Mouse (Mus musculus): ENCODE data around the gene Tdrkh. TPM values are rescaled to one million over a fixed set of nuclear protein-coding genes. Genes with fewer than 3 reads are reported as not detected.
A peak's percentile ranks its signal among the peaks of the same experiment; 100 is the strongest.

Gene Tdrkh
- polyA plus RNA-seq, 1 experiment = 0.15 TPM

- Histone ChIP-seq H3K4me1 (ENCODE audit: control insufficient read depth, insufficient read depth, insufficient read length) (peaks cover 4% of the 10 kb centered on the region), H3K27me3 (ENCODE audit: control insufficient read depth, insufficient read depth, low read length) (no peaks in the 10 kb centered on the region), H3K4me3 (ENCODE audit: extremely low read depth, insufficient read depth, insufficient read length) (peak within 1 kb of the TSS; percentile 97), H3K27ac (ENCODE audit: insufficient read depth, low read length) (peak within 1 kb of the TSS; percentile 78), H3K36me3 (ENCODE audit: control insufficient read depth, insufficient read depth, low read length) (peaks cover 26% of the 10 kb centered on the region)
- TF ChIP-seq CTCF (IDR thresholded peaks at IDR 0.05; ENCODE audit: extremely low read depth, insufficient read depth, insufficient read length, insufficient replicate concordance) = no peak
- TF ChIP-seq POLR2A (IDR thresholded peaks at IDR 0.05; ENCODE audit: low read depth, low read length) = no peak
- no peak for DNase-seq (ENCODE audit: low read depth in 1 of 2, low spot score in 2 of 2)
- WGBS = under 1% methylated on average over 24 of the region's 24 CpGs
Measured at GRCm38 (mm10) chr3:94443597-94443964, 30.5 kb downstream of the Tdrkh start, which contains the start of gene Oaz3. Gene Oaz3 (minus strand): TSS chr3:94443915.

GRCm38 (mm10) chr3:94449377-94449776 lies 36.3 kb downstream of the Tdrkh start:
- WGBS = 88% methylated on average over 2 of the region's 2 CpGs
- no peaks in the 10 kb centered on the region; the same call in 1 of the 2 replicates for H3K4me1 ChIP-seq (ENCODE audit: control insufficient read depth, insufficient read depth, insufficient read length)
- no peaks in the 10 kb centered on the region for H3K27me3 ChIP-seq (ENCODE audit: control insufficient read depth, insufficient read depth, low read length)
- H3K36me3 ChIP-seq (ENCODE audit: control insufficient read depth, insufficient read depth, low read length) = peaks cover 28% of the 10 kb centered on the region
- H3K4me3 ChIP-seq (ENCODE audit: extremely low read depth, insufficient read depth, insufficient read length) = no peak overlapping the region
- DNase-seq (ENCODE audit: low read depth in 1 of 2, low spot score in 2 of 2) = no peak
- no peak overlapping the region for H3K27ac ChIP-seq (ENCODE audit: insufficient read depth, low read length)
- TF ChIP-seq CTCF (IDR thresholded peaks at IDR 0.05; ENCODE audit: extremely low read depth, insufficient read depth, insufficient read length, insufficient replicate concordance) (no peak), POLR2A (IDR thresholded peaks at IDR 0.05; ENCODE audit: low read depth, low read length) (no peak)

GRCm38 (mm10) chr3:94456529-94457000 lies 43.5 kb downstream of the Tdrkh start:
- no peaks in the 10 kb centered on the region for H3K36me3 ChIP-seq (ENCODE audit: control insufficient read depth, insufficient read depth, low read length)
- peak; percentile 58 for DNase-seq (ENCODE audit: low read depth in 1 of 2, low spot score in 2 of 2)
- no peak overlapping the region for H3K4me3 ChIP-seq (ENCODE audit: extremely low read depth, insufficient read depth, insufficient read length)
- no peaks in the 10 kb centered on the region for H3K4me1 ChIP-seq (ENCODE audit: control insufficient read depth, insufficient read depth, insufficient read length)
- H3K27me3 ChIP-seq (ENCODE audit: control insufficient read depth, insufficient read depth, low read length) = no peaks in the 10 kb centered on the region
- TF ChIP-seq CTCF (IDR thresholded peaks at IDR 0.05; ENCODE audit: extremely low read depth, insufficient read depth, insufficient read length, insufficient replicate concordance) (peak; percentile 62; the same call in 1 of the 2 replicates), POLR2A (IDR thresholded peaks at IDR 0.05; ENCODE audit: low read depth, low read length) (no peak)
- H3K27ac ChIP-seq (ENCODE audit: insufficient read depth, low read length) = no peak overlapping the region
- WGBS = 4% methylated on average over 12 of the region's 12 CpGs

GRCm38 (mm10) chr3:94457055-94457454 lies 44.0 kb downstream of the Tdrkh start:
- 89% methylated on average over 3 of the region's 3 CpGs for WGBS
- Histone ChIP-seq H3K4me3 (ENCODE audit: extremely low read depth, insufficient read depth, insufficient read length) (no peak overlapping the region), H3K36me3 (ENCODE audit: control insufficient read depth, insufficient read depth, low read length) (no peaks in the 10 kb centered on the region), H3K4me1 (ENCODE audit: control insufficient read depth, insufficient read depth, insufficient read length) (no peaks in the 10 kb centered on the region), H3K27ac (ENCODE audit: insufficient read depth, low read length) (no peak overlapping the region), H3K27me3 (ENCODE audit: control insufficient read depth, insufficient read depth, low read length) (no peaks in the 10 kb centered on the region)
- TF ChIP-seq CTCF (IDR thresholded peaks at IDR 0.05; ENCODE audit: extremely low read depth, insufficient read depth, insufficient read length, insufficient replicate concordance) = no peak
- no peak for TF ChIP-seq POLR2A (IDR thresholded peaks at IDR 0.05; ENCODE audit: low read depth, low read length)
- no peak for DNase-seq (ENCODE audit: low read depth in 1 of 2, low spot score in 2 of 2)

- TF ChIP-seq POLR2A (IDR thresholded peaks at IDR 0.05; ENCODE audit: low read depth, low read length) (no peak), CTCF (IDR thresholded peaks at IDR 0.05; ENCODE audit: extremely low read depth, insufficient read depth, insufficient read length, insufficient replicate concordance) (no peak)
- DNase-seq (ENCODE audit: low read depth in 1 of 2, low spot score in 2 of 2) = no peak
- no peak overlapping the region for H3K4me3 ChIP-seq (ENCODE audit: extremely low read depth, insufficient read depth, insufficient read length)
- no peak overlapping the region for H3K27ac ChIP-seq (ENCODE audit: insufficient read depth, low read length)
- 91% methylated on average over 2 of the region's 2 CpGs for WGBS
- no peaks in the 10 kb centered on the region for H3K36me3 ChIP-seq (ENCODE audit: control insufficient read depth, insufficient read depth, low read length)
- no peaks in the 10 kb centered on the region for H3K4me1 ChIP-seq (ENCODE audit: control insufficient read depth, insufficient read depth, insufficient read length)
- no peaks in the 10 kb centered on the region for H3K27me3 ChIP-seq (ENCODE audit: control insufficient read depth, insufficient read depth, low read length)
Measured at GRCm38 (mm10) chr3:94459834-94460233, 46.8 kb downstream of the Tdrkh start.

- Histone ChIP-seq H3K4me3 (ENCODE audit: extremely low read depth, insufficient read depth, insufficient read length) (no peak overlapping the region), H3K36me3 (ENCODE audit: control insufficient read depth, insufficient read depth, low read length) (no peaks in the 10 kb centered on the region), H3K27ac (ENCODE audit: insufficient read depth, low read length) (no peak overlapping the region), H3K27me3 (ENCODE audit: control insufficient read depth, insufficient read depth, low read length) (no peaks in the 10 kb centered on the region), H3K4me1 (ENCODE audit: control insufficient read depth, insufficient read depth, insufficient read length) (no peaks in the 10 kb centered on the region)
- WGBS = 81% methylated on average over 11 of the region's 11 CpGs
- DNase-seq (ENCODE audit: low read depth in 1 of 2, low spot score in 2 of 2) = no peak
- no peak for TF ChIP-seq CTCF (IDR thresholded peaks at IDR 0.05; ENCODE audit: extremely low read depth, insufficient read depth, insufficient read length, insufficient replicate concordance)
Measured at GRCm38 (mm10) chr3:94463926-94464578, 51.0 kb downstream of the Tdrkh start.

Data from spleen, adult 2 months (tissue).